Mouse (Mus musculus) layer of hippocampus, adult 9-10 months (tissue): ENCODE data around the gene Pofut2.

Source experiments
- DNase-seq: peaks from one replicate; pipeline ENCODE4 v3.0.0; 2022; ENCODE audit warnings: low spot score

The Pofut2 gene

DNA sequence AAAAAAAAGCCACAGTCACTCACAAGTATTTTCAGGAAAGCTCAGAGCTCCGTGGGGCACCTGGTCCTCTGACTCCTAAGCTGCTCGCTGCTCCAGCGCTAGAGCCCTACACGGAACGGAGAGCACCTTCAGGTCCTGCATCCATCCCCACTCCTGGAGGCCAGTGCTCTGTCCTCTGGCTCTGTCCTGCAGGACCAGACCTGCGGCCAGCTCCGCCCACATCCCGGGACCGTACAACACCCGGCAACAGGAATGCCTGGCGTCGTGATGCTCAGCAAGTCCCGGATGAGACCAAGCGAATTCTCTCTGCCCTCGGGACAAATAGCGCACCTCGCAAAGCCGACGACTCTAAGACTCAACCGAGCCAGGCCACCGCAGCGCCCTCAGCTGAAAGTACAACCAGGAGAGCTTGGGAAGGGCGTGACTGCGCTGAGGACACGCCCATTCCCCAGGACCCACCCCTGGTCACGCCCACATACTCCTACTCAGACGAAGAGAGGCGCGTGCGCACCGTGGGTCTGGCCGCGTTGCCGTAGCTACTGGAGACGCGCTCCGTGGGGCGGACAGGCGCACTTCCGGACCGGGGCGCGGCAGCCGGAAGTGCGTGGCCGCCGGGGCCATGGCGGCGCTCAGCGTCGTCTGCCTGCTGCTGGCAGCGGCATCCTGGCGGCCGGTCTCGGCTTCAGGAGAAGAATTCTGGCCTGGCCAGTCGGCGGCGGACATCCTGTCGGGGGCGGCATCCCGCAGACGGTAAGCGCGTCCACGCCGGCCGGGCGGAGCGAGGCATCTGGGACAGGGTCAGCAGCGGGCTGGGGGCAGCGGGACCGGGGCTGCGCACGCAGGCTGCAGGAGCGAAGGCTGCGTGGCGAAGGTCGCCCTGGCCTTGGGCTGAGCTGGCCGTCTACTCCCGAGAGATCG, at the start of gene Pofut2:
Pofut2 (plus strand) TSS at position 515 of the 918 bp plus-strand sequence.
- peak; percentile 63 for DNase-seq

DNA sequence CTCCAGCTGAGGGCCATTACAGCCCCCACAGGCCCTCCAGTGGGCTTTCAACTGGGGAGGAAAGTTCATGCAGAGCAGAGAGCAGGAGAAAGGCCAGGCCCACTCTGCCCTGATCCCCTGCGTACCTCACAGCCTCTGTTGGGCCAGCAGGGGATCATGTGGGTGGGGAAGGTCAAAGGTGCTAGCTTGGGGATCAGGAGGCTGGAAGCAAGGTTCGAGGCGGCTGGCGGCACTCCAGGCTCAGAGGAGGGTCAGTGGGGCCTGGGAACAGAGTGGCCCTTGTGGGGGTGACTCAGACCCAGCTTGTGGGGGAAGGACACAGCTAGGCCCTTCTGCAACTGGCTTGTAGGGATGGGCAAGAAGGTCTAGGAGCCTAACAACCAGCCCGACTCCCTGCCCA, 49.8 kb upstream of the Pofut2 start:
- no peak for DNase-seq

DNA sequence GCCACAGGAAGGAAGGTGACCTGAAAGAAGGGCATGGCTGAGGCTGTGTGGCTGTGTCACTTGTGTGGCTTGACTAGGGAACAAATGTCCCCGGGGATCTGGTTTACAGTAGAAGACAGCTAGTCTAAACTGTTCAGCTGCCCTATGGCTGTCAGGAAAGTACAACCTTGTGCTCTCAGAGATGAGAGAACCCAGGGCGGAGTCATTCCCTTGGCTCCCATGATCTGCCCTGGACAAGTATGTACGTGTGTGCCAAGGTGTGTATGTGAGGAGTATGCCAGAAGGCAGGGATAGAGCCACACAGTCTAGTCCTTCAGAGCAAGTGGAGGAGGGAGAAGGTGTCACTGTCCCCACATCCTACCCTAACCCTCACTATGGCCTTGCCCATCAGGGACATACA, 48.4 kb upstream of the Pofut2 start:
- DNase-seq = no peak

DNA sequence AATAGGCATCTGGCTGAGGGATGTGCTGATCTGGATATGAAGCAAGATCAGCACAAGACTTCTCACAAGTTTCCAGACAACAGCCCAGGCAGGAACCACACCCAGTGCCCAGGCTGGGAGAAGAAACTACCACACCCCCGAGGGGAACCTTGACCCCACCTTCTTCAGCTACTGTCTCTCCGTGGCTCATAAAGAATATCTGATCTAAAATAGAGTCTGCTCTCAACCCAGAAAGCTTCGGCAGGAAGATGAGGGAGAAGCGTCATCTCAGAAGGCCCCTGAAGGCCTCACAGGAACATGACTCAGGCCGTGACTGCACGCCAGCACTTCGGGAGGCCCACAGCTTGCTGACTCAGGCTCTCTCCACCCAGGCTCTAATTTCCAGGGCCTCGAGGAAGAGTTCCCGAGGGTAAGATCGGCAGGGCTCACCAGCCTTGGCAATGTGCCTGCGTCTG, 47.9 kb upstream of the Pofut2 start:
- no peak for DNase-seq

DNA sequence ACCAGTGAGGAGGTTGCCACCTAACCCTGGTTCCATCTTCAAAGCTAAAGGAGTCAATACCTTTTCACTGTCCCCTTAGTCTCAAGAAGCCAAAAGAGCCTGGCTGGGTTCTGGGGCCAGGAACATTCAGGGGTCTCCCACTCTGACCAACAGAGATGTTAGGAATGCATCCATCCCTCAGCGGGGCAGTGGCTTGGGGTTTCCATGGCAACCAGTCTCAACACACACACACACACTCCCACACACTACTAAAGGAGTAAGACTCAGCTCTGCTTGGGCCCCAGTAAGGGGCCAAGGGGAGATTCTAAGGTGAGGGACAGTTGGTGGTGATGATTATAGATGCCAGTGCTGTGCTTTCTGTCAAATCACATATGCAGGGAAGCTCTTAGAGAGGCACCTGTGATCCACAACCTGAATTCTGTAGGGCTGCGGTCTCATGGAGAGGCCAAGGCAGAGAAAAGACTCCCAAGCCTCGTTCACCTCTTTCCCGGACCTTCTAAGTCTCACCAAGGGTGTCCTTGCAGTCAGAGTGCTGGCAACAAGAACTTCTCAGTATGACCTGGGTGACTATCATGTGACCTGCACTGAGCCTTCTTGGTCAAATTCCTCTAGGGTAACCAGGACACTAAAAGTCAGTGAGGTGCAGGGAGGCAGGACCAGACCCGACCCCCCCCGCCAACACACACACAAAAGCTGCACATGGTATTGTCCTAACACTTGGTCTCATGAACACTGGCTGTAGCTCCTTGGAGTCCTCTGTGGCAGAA, 46.5 kb upstream of the Pofut2 start:
- DNase-seq = no peak

DNA sequence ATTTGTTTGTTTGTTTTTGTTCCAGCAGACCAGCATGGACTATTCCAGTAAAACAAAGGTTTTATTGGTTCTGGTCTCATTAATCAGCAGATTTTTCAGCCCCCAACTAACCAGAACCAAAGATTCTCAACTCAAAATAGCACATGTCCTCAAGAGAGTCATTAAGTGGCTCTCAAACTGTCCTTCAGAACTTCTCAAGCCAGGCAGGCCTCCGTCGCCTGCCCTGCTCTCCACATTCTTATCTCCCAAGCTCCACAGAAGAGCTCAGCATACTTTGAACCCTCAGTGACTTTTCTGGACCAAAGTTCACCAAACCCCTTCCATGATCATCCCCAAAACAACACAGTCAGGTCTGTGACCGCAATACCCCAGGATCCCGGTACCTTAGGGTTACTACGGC, 45.5 kb upstream of the Pofut2 start:
- DNase-seq = no peak

DNA sequence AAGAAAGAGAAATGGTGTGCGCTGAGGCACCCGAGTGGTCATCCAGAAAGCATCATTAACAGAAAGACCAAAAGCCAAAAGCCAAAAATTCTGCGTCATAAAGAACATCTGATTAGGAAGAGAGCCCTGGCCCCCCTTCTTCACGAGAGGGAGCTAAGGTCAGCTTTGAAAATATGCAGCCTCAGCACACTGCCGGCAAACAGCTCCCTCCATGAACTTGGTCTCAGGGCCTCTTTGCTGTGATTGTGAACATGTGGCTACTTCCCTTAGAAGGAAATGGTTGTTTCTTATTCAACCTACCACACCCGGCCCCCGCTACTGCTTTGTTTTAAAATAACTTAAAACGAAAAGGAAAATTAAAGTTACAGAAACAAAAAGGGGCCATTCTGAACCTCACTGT, 44.4 kb upstream of the Pofut2 start:
- DNase-seq = no peak

DNA sequence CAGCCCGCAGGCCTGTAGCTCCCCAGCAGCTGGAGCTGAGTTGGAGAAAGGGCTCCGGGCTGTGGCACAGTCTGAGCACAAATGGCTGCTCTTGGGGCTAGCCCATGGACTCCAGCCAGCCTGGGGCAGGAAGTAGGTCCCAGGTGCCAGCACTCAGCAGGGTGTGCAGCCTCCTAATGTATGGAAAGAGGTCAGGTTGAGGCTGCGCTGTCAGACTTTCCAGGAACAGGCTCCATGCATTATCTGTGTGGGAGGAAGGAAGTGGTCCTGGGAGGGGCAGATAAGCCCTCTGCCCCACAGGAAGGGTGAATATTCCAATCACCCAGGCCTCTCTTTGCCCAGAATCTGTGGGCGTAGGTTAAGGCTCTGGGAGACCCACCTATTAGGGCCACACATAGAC, 43.4 kb upstream of the Pofut2 start:
- DNase-seq = no peak

DNA sequence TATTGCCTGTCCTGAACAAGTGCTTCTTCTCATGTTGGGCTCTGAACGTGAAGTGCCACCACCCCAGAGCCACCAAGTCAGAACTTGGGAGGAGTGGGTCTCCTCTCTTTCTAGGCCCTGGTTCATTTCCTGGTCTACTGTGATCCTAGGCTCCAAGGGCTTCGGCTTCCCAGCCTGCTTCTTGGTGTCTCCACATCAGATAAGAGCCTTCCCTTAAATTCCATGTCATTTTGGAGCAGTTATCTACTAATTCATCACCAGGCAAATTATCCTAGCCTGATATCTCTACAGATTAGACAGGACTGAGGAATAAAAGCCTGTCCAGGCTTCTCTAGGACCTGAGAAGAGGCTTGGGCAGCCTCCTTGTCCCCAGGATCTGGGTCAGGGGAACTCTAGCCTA, 42.7 kb upstream of the Pofut2 start:
- DNase-seq = no peak

DNA sequence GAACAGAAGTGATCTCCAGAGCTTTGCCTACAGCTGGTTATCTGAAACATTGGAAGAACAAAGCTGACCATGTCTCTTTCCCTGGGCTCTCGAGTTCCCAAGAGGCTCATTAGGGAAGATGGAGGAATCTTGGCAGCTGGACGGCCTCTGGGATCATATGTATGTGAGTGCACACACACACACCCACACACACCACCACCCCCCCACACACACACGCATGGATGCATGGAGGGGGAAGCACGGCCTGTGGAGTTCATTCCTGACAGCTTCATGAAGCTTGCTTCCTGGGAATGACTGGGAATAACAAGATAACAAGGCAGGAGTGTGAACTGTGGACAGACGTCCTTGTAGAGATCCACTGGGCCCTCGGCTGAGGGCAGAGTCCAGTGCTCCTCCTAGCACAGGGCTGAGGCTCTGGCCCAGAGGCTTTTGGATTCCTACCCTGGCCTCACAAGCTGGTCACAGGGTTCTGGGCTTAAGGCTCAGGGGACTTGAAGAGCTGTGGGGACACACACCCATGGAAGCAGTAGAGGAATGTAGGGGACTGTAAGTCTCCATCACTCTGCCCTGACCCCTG, 41.8 kb upstream of the Pofut2 start:
- no peak for DNase-seq

DNA sequence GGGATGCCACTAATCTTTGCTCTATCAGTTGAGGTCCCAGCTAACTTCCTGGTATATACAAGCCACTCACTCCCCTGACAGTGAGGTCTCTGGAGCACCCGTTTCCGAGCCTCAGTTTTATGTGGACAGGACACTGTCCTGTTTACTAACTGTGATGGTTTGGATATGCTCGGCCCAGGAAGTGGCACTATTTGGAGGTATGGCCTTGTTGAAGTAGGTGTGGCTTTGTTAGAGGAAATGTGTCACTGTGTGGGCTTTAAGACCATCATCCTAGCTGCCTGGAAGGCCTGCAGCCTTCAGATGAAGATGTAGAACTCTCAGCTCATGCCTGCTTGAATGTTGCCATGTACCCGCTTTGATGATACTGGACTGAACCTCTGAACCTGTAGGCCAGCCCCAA, 41.0 kb upstream of the Pofut2 start:
- no peak for DNase-seq

DNA sequence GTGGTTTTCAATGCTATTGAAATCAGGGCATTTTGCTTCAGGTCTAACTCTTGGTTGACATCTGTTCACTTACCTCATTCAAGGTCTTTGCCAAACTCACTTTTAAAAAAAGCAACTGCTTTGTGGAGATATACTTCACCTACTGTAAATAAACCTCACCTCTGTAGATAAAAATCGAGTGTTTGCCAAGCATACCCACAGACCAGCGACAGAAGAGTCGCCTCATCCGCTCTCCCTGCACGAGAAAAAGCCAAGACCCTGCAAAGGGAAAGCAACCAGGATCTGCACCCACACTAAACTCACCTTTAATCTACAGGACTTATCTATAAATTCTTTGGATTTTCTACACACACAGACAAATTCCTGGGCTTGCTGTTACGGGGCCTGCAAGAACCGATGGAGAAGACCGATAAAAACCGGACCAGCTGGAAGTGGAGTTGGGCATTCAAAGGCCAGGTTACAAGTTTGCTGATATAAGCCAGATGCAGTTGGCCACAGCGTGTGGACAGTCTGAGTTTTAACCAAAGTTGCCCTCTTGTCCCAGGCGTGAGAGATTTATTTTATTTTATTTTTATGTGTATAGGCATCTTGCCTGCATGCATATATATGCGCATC, 39.5 kb upstream of the Pofut2 start:
- DNase-seq = no peak

DNA sequence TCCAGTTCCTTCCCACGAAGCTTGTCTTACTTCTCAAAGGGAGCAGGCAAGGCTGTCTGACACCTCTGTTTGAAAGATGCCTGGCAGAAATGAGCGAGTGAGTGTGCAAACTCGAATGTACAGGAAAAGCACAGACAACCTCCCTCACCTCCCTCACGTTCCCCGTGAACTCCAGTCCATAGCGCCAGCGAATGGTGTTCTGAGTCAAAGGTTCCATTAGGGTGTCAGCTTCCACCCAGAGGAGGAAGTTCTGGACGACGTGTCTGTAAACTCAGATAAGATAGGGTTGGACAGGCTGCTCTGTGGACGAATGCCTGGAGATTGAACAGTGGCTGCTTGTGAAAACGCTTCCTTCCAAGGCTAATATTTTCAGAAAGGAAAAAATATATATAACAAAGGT, 37.9 kb upstream of the Pofut2 start:
- no peak for DNase-seq

DNA sequence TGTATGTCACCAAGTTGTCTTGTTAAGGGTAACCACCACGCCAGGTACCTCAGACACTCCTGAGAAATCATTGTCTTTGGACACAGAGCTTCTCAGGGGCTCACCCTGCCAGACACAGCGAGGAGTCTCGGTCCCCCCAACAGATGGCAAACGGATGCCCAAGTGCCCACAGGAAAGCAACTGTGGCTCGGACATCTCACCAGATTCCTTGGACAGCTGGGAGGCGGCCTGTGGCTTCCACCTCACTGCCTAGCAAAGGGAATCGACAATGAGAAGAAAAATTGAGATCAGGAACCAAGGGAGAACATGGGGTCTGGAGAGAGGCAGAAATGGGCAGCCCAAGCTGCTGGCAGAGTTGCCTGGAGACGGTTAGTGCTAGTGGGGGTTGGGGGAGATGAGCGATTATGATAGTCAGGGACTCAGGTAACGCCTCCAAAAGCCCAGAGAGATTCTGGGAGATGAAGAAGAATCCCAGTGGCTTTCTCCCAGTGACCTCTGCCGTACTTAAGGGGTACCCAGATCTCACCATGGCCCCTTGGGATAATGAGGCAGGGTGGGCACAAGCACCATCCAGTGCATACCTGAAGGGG, 36.0 kb upstream of the Pofut2 start:
- DNase-seq = no peak

DNA sequence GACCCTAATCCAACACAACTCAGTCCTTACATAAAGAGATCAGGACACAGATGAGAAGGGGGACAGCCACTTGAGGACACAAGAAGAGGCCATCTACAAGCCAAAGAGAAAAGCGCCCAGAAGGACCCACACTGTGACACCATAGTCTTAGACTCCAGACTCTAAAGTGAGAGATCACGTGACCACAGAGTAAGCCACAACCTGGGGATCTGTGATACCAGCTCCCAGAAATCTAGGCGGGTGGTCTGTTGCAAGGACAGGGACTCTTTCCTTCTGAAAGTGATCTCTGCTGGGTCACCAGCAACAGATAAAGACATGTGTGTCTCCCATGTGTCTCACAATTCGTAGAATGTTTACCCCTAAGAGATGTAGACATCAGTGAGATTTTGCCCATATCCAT, 34.6 kb upstream of the Pofut2 start:
- no peak for DNase-seq

DNA sequence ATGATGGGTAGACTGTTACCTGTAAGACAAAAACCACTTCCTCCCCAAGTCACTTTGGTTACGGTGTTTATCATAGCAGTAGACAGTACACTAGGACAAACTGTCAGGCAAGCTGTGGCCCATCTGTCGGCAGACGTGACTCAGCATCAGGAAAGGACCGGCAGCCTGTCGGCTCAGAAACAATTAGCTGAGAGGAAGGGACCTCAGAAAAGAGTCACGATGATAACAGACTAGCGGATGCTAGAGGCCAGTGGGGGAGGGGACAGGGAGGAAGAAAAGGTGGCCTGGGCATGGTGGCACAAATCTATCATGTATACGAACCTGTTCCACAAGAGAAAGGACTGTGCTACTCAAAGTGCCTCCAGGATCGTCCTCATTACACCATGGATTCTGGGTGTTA, 33.6 kb upstream of the Pofut2 start:
- DNase-seq = no peak

DNA sequence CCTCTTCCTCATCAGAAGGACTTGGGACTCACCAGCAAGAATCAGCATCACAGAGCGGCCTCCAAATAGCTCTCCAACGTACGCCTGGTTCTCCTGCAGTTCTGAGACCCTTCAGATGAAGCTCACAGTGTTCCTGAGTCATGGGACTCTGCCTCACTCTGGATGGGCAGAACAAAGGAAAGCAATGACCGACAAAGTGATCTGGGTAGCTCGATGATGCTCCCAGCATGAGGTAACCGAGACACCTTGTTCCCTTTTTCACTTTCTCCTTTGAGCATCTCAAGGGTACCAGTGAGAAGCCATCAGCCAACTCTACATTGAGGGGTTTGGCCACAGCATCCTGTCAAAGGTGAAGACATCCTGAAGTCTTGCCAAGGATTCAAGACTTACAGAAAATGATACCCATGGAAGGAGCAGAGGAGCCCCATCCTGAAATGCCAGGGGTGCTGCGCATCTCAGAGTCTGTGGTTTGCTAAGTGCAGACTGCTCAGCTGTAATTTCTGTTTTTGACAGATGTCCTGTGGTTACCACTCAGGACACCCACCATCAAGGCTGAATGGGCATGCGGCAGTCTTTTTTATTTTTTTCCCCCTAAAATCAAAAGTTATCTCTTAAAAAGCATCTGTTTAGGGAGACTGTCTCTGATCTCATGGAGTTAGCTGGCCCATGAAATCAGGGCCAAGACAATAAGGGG, 32.9 kb upstream of the Pofut2 start:
- DNase-seq = no peak

DNA sequence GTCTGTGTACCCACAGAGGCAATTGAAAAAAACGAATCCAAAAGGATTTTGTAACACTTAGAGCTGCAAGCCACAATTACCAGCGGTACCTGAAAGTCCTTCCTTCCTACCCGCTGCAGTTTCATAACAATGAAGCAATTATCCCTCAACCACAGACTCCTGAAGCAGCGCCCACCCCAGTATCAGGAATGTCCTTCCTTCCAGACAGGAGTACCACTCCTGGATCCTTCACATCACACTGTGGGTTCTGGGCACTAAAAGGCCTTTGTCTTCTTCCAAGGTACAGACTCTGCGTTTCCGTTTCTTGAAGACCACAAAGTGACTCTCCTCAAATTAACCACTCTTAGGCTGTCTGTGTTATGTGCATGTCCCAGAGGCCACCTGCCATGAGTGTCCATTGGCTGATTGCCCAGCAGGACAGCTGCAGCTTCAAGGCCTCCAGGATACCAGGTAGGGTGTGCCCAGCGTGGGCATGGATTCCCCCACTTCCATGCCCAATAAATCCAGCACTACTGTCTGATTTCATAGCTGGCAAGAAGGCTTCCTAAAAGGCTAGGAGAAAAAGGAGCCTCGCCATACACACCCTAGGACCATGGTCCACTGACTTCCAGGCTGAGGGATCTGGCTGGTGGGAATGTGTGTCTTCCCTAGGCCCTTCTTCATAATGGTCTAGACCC, 32.2 kb upstream of the Pofut2 start:
- DNase-seq = no peak

DNA sequence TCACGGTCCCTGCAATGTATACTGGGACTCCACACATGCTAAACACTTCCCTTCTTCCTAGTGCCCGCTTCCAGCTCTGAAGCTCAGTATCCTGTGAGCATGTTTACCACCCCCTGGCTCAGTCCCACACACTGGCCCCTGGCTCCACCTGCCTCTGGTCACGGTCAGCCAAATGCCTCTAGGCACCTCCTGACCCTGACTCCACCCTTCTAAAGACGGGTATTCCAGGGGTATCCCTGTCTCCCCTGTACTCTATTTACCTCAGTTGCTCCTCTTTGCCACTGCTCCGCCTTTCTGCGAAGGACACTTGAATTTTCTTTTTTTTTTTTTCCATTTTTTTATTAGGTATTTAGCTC, 31.7 kb upstream of the Pofut2 start:
- DNase-seq = no peak

DNA sequence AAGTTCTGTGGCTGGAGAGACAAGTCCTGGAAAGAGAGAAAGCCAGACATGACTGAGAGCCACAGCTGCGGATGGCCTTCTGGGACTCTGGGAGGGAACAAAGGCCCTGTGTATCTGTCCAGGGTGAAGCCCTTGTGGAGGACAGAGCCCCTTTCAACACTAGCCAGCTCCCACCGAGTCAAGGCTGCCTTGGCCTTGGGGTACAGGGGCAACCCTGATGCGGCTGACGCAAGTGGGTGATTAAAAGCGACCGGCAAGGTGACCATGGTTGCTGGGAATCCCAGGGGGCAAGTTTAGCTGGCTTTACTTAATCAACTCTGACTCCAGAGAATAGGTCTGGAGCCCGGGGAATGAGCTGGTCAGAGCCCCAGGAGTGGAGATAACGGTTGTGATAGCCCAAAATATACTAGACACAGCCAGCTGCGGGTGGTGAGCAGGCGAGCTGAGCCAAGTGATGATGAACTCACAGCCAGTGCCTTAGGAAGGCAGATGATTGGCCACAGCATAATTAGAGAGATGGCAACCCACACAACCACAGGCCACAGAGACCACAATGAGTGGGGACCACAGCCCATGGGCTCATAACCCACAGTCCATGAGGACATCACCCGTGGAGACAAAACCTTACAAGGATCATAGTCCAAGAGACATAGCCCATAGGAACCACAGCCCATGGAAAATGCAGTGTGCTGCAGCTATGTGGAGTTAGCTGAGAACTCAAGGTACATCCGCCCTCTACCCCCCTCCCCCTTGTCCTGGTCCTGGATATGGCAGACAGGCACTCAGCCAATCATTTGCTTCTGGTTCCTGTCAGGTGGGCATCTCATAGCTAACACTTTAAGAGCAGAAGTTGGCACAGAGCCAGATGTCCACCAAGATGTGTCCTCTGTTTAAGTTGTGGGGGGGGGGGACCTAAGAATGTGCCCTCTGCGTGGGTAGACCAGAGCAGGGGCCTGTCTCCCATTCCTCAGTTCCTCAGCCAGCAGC, 29.1 kb upstream of the Pofut2 start:
- DNase-seq = no peak
